ENCODE assay signal across 8 mouse cellular contexts in genomic region chr14:7817770-7818462, GRCm38 (mm10). TPM values are rescaled to one million over a fixed set of nuclear protein-coding genes. Genes with fewer than 3 reads are reported as not detected.
A peak's percentile ranks its signal among the peaks of the same experiment; 100 is the strongest.
DNase-seq lines count a peak whose midpoint lies in the region; ATAC-seq and TF ChIP-seq lines count a peak whose summit lies in the region.

TSS of gene Flnb (plus strand) at chr14:7817957.

- DNase-seq in ZHBTc4 (ENCODE audit: low read depth, low spot score), result peak; percentile 99
- peak; percentile 98 for DNase-seq in cerebellum, postnatal 36 days
- DNase-seq in gastrocnemius, adult 2 months, result peak; percentile 96
- DNase-seq in left cerebral cortex, adult 11 months (ENCODE audit: low spot score), result peak; percentile 93
- peak; percentile 98 for DNase-seq in lung, postnatal 36 days
- peak; percentile 99 for DNase-seq in retina, embryonic 14.5 days (ENCODE audit: low spot score)
- peak; percentile 94 to 98 for DNase-seq in thymus, postnatal 36 days

- no peaks in the 10 kb centered on the region for H3K27me3 ChIP-seq in hindbrain, embryonic 16.5 days (replicated peaks; ENCODE audit: control insufficient read depth, insufficient read depth, low read length)

- no peaks in the 10 kb centered on the region for H3K9me3 ChIP-seq in hindbrain, embryonic 16.5 days (ENCODE audit: control insufficient read depth, low read length)

- peak; percentile 99 for TF ChIP-seq CTCF in gastrocnemius, adult 2 months (IDR thresholded peaks at IDR 0.05)

- peak; percentile 98 for ATAC-seq in hindbrain, embryonic 16.5 days

- peaks cover 30% of the 10 kb centered on the region for H3K4me1 ChIP-seq in hindbrain, embryonic 16.5 days (ENCODE audit: control insufficient read depth, insufficient read depth, low read depth, low read length)

- intact Hi-C loops in gastrocnemius, adult 2 months (cut with DNase I), result loop anchor here (2.0 to 5.0 kb wide), 4 partner anchors 34 to 224 kb away; partner anchors contain the start of gene Gm45521

- H3K27ac ChIP-seq in gastrocnemius, adult 2 months, result peak within 1 kb of the TSS; percentile 83
- H3K27ac ChIP-seq in hindbrain, embryonic 16.5 days (ENCODE audit: low read depth, low read length), result peak within 1 kb of the TSS; percentile 83

- peak within 1 kb of the TSS; percentile 84 for H3K9ac ChIP-seq in hindbrain, embryonic 16.5 days (ENCODE audit: low read depth, low read length)

- H3K36me3 ChIP-seq in hindbrain, embryonic 16.5 days (ENCODE audit: control insufficient read depth, insufficient read depth, low read length), result no peaks in the 10 kb centered on the region

- peak within 1 kb of the TSS; percentile 81 for H3K4me3 ChIP-seq in gastrocnemius, adult 2 months
- H3K4me3 ChIP-seq in hindbrain, embryonic 16.5 days (ENCODE audit: low read length), result peak within 1 kb of the TSS; percentile 75

- under 1% methylated on average over 49 of the region's 49 CpGs for WGBS in hindbrain, embryonic 16.5 days

- peak within 1 kb of the TSS; percentile 83 for H3K4me2 ChIP-seq in hindbrain, embryonic 16.5 days (ENCODE audit: low read length)

RNA-seq across cellular contexts. Expression of gene Flnb, which starts in this region (rescaled TPM):
- total RNA-seq in gastrocnemius, adult 2 months (2021), result 10 to 100 TPM in 1 of 2 experiments, 1 to 10 TPM in 1; 6.0 to 11.0 TPM
- polyA plus RNA-seq in hindbrain, embryonic 16.5 days (2015; fragmentation: Nextera tagmentation; extraction: Ambion mirVana), result 6.3 and 12.2 TPM in 2 replicates

Comparison
In these comparisons a context has a peak if more than half of its experiments do, and no peak if none do; other contexts are left out.
1. Peak in every context shown above with its lines: DNase-seq, ATAC-seq, H3K4me3 ChIP-seq and H3K27ac ChIP-seq.